Mouse (Mus musculus) limb, embryonic 12.5 days (tissue): Measurements from ENCODE around the gene Dnajc12. TPM values are rescaled to one million over a fixed set of nuclear protein-coding genes. Genes with fewer than 3 reads are reported as not detected.
A peak's percentile ranks its signal among the peaks of the same experiment; 100 is the strongest.
"Not testable (repeated sequence)": the region's sequence is repeated elsewhere in the genome, so short reads cannot be mapped to it uniquely, and the experiment has no call there.

Experiments used
- ATAC-seq: fragments of 200-750 bp; cut with Nextera tagmentation; 2 replicates; pipeline ENCODE4 v1.8.0; 2017; ENCODE audit warnings: low read depth, moderate TSS enrichment; ENCODE audit not compliant: insufficient number of reproducible peaks, insufficient read depth, low FRiP score, low TSS enrichment
- H3K27ac ChIP-seq: fragments of 300-500 bp; sonication (generic); 2 replicates; pipeline ENCODE4 v1.5.1; 2016; ENCODE audit warnings: mild to moderate bottlenecking, moderate library complexity
- H3K27me3 ChIP-seq: fragments of 300-500 bp; sonication (generic); 2 replicates; pipeline ENCODE4 v1.6.1; 2016; ENCODE audit warnings: mild to moderate bottlenecking, moderate library complexity
- H3K36me3 ChIP-seq: fragments of 300-500 bp; sonication (generic); 2 replicates; pipeline ENCODE4 v1.6.1; 2016; ENCODE audit warnings: mild to moderate bottlenecking, moderate library complexity
- H3K4me1 ChIP-seq: fragments of 300-500 bp; sonication (generic); replicated peaks from 2 replicates; pipeline ENCODE4 v1.6.1; 2016
- H3K4me2 ChIP-seq: fragments of 300-500 bp; sonication (generic); 2 replicates; pipeline ENCODE4 v1.6.1; 2016; ENCODE audit warnings: mild to moderate bottlenecking, moderate library complexity
- H3K4me3 ChIP-seq: fragments of 300-500 bp; sonication (generic); replicated peaks from 2 replicates; pipeline ENCODE4 v1.5.1; 2016; ENCODE audit warnings: mild to moderate bottlenecking
- H3K9ac ChIP-seq: fragments of 300-500 bp; sonication (generic); replicated peaks from 2 replicates; pipeline ENCODE4 v1.6.1; 2016; ENCODE audit warnings: mild to moderate bottlenecking, moderate library complexity
- H3K9me3 ChIP-seq: fragments of 300-500 bp; sonication (generic); 2 replicates; pipeline ENCODE4 v1.6.1; 2016; ENCODE audit warnings: mild to moderate bottlenecking, moderate library complexity
- whole genome bisulfite sequencing: fragments of 180-500 bp; shearing (Covaris S2); methylation state at CpG from one replicate; pipeline ENCODE4 v1.1.7; 2016; 5-methylcytosine and 5-hydroxymethylcytosine counted together
- polyA plus RNA-seq: library from polyadenylated mRNA; unstranded; fragments of >200 nt; fragmentation: Nextera tagmentation; extraction: Ambion mirVana; gene quantifications from 2 replicates; pipeline ENCODE4 v1.2.1, GENCODE M21; 2016

Dnajc12 gene
- polyA plus RNA-seq, 1 experiment from 2014 or later = 16.1 TPM

DNA sequence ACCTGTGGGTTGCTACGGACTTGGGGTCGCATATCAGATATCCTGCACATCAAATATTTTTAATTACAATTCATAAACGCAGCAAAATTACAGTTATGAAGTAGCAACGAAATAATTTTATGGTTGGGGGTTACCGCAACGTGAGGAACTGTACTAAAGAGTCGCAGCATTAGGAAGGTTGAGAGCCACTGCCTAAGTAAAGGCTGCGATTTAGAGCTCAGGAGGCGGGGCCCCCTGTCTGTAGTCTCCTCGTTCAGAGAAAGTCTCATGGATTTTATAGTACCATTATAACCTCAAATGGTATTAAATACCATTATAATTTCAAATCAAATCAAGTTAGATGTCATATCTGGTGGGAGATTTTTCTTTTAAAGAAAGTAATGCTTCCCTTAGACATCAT lies 4.7 kb downstream of the Dnajc12 start:
- no peak for ATAC-seq
- Histone ChIP-seq H3K4me2 (peak overlapping the region; percentile 65), H3K9ac (peak overlapping the region; percentile 54), H3K27me3 (no peaks in the 10 kb centered on the region), H3K36me3 (no peaks in the 10 kb centered on the region), H3K4me3 (peak overlapping the region; percentile 53), H3K27ac (no peak overlapping the region), H3K4me1 (no peaks in the 10 kb centered on the region), H3K9me3 (no peaks in the 10 kb centered on the region)
- WGBS = 4% methylated on average over 10 of the region's 10 CpGs

DNA sequence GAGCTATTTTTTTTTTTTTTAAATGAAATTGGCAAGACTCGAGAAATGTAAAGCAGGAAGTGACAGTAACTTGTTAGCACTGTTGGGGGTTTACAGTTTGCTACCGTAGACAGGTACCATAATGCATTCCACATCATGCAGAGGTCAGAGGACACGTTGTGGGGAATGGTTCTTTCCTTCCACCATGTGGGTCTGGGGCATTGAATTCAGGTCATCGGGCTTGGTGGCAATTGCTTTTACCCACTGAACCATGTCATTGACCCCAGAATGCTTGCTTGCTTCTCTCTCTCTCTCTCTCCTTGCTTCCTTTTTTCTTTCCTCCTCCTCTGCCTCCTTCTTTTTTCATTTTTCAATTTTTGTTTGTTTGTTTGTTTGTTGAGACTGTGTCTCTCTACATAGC lies 6.7 kb downstream of the Dnajc12 start:
- Histone ChIP-seq H3K9me3 (no peaks in the 10 kb centered on the region), H3K4me1 (no peaks in the 10 kb centered on the region), H3K9ac (no peak overlapping the region), H3K36me3 (no peaks in the 10 kb centered on the region), H3K4me3 (no peak overlapping the region), H3K27me3 (no peaks in the 10 kb centered on the region), H3K27ac (no peak overlapping the region), H3K4me2 (no peak overlapping the region)
- ATAC-seq = no peak
- WGBS = 73% methylated on average over 4 of the region's 4 CpGs

DNA sequence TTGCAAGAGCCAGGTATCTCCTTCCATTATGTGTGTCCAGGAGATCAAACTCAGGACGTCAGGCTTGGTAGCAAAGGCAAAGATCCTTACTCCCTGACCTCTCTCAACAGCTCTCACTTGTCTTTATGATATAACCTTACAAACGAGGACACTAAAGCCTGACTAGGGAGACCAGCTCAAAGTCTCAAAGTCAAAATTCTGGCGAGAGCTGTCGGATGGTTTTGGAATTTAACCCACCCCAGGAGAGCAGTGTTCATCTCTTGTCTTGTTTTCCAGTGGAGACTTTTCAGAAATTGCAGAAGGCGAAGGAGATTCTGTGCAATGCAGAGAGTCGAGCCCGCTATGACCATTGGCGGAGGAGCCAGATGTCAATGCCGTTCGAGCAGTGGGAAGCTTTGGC lies 14.7 kb downstream of the Dnajc12 start:
- ATAC-seq = no peak
- Histone ChIP-seq H3K9ac (no peak overlapping the region), H3K9me3 (no peaks in the 10 kb centered on the region), H3K36me3 (no peaks in the 10 kb centered on the region), H3K4me3 (no peak overlapping the region), H3K4me1 (no peaks in the 10 kb centered on the region), H3K4me2 (no peak overlapping the region), H3K27ac (no peak overlapping the region), H3K27me3 (no peaks in the 10 kb centered on the region)
- WGBS = 91% methylated on average over 10 of the region's 10 CpGs

DNA sequence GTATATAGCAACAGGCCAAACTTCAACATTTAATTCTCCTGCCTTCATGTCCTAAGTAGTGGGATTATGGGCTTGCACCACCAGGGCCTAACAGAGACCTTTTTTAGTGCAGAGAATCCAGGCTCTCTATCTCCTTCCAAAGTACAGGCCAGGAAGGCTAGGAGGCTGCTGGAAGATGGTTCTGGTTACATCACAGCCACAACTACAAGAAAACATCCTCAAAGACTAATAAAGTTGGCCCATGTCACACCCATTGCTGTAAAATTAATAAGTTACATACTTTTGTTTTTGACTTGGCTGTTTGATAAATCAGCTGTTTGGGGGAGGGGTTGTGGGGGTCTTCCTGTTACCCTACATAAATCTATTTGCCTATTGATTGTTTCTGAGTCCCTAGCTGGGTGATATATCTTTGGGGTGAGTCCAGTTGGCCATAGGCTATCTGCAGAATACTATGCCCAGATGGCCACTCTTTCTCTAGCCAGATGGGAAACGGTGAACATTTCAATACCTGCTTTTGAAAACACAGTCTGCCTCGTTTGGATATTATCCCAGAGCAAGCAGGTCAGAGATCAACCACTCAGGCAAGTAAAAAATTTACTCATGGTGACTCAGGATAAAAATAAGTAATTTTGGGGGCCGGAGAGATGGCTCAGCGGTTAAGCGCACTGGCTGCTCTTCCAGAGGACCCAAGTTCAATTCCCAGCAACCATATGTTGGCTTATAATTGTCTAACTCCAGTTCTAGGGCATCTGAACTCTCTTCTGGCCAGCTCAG lies 20.7 kb downstream of the Dnajc12 start:
- 88% methylated on average over 5 of the region's 5 CpGs for WGBS
- Histone ChIP-seq H3K4me2 (no peak overlapping the region), H3K9ac (no peak overlapping the region), H3K4me1 (no peaks in the 10 kb centered on the region), H3K27me3 (no peaks in the 10 kb centered on the region), H3K27ac (no peak overlapping the region), H3K9me3 (no peaks in the 10 kb centered on the region), H3K4me3 (no peak overlapping the region), H3K36me3 (no peaks in the 10 kb centered on the region)
- no peak for ATAC-seq

DNA sequence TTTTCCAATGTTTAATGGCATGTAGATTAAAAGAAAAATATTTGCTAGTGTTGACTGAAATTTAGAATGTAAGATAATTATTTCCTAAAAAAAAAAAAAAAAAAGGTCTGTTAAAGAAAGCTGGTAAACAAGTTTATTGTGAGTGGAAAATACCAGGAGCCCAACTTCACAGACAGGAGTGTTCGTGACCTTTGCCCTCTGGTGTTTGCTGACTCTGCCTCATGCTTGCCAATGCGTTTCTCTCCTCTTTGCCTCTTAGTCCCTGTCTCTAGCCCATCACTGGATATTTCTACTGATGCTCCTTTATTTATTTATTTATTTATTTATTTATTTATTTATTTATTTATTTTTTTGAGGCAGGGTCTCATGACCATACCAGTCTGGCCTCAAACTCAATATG lies 21.4 kb downstream of the Dnajc12 start:
- Histone ChIP-seq H3K4me2 (no peak overlapping the region), H3K36me3 (no peaks in the 10 kb centered on the region), H3K27ac (no peak overlapping the region), H3K4me1 (no peaks in the 10 kb centered on the region), H3K4me3 (no peak overlapping the region), H3K9ac (no peak overlapping the region), H3K27me3 (no peaks in the 10 kb centered on the region), H3K9me3 (no peaks in the 10 kb centered on the region)
- no peak for ATAC-seq
- 78% methylated on average over 2 of the region's 2 CpGs for WGBS

DNA sequence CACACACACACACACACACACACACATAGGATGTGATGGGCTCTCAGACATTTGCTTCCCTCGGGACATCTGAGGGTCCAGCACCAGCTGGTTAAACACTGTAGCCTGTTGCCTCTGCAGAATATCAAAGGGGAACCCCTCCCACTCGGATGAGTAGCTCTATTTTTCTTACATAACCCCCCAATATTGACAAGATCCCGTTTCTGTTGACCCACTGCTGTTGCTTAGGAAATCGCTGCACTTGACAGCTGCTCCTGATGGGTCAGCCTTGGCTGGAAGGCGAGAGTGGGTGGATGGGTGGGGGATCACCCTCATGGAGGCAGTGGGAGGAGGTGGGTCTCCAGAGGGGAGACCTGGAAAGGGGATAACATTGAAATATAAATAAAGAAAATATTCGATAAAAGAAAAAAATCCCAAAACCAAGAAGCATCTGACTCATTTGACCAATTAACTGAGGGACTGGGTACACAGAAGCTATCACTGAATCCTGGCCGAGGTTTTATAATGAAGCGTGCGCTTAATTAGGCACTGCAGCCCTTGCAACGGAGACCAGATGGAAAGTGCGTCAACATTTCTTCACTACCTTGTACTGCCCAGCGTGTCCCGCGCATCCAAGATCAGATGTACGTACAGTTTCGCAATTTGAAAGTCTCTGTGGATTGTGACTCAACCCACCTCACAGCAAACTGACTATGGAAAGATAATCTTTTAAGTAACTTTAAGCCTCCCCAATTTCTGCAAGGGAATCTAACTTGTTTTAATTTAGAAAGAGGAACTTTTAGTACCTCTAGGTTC lies 28.1 kb downstream of the Dnajc12 start:
- WGBS = 64% methylated on average over 16 of the region's 16 CpGs
- Histone ChIP-seq H3K36me3 (no peaks in the 10 kb centered on the region), H3K27me3 (no peaks in the 10 kb centered on the region), H3K4me3 (no peak overlapping the region), H3K9me3 (no peaks in the 10 kb centered on the region), H3K4me2 (no peak overlapping the region), H3K9ac (no peak overlapping the region), H3K27ac (no peak overlapping the region), H3K4me1 (no peaks in the 10 kb centered on the region)
- ATAC-seq = no peak

DNA sequence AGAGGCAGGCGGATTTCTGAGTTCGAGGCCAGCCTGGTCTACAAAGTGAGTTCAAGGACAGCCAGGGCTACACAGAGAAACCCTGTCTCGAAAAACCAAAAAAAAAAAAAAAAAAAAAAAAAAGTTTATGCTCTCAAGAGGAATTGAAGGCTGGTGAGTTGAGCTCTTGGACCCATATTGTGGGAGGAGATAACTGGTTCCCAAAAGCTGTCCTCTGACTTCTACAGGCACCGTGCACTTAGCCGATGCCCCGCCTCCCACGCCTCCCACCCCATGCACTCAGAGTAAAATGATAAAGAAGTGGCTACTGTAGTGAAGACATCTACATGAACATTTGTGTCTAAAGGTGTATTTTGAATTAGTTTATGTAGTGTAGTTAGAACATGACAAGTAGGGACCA lies 29.4 kb downstream of the Dnajc12 start:
- not testable (repeated sequence) for H3K4me1 ChIP-seq, H3K4me3 ChIP-seq, H3K4me2 ChIP-seq, H3K36me3 ChIP-seq, H3K9ac ChIP-seq, H3K9me3 ChIP-seq, H3K27me3 ChIP-seq, H3K27ac ChIP-seq, ATAC-seq
- WGBS = 86% methylated on average over 6 of the region's 7 CpGs

DNA sequence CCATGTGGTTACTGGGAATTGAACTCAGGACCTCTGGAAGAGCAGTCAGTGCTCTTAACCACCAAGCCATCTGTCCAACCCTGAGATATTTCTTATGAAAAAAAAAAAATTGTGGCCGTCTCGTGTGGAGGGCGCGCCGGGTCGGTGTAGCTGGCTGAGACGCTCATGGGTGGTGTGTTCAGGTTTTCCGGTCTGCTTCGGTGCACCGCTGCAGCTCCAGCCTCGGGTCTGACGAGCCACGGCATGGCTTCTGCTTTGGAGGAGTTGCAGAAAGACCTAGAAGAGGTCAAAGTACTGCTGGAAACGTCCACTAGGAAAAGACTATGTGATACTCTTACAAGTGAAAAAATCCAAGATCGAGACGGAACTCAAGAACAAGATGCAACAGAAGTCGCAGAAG lies 30.5 kb downstream of the Dnajc12 start:
- WGBS = 89% methylated on average over 17 of the region's 17 CpGs

DNA sequence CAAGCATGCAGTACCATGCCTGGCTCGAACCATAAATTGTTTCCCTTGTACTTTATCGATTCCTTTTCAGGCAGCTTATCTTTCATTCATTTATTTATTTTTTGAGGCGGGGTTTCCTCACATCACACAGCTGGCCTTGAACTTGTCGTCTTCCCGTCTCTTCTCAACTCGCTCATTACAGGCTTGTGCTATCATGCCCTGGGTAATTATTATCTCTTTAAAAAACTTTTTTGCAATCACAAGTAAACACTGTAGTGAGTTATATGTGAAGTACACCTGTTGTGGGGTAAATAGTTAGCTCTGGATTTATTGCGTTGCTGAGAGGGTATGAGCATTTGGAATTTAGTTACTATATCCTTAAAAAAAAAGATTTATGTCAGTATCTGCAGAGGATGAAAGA lies 33.0 kb downstream of the Dnajc12 start:
- Histone ChIP-seq H3K36me3 (no peaks in the 10 kb centered on the region), H3K4me1 (no peaks in the 10 kb centered on the region), H3K27me3 (no peaks in the 10 kb centered on the region), H3K27ac (no peak overlapping the region), H3K4me3 (no peak overlapping the region), H3K9ac (no peak overlapping the region), H3K4me2 (no peak overlapping the region), H3K9me3 (no peaks in the 10 kb centered on the region)
- ATAC-seq = no peak
- 82% methylated on average over 7 of the region's 7 CpGs for WGBS

More for the DNA sequence above, 30.5 kb downstream of the Dnajc12 start:
- Histone ChIP-seq H3K9ac (no peak overlapping the region), H3K27me3 (no peaks in the 10 kb centered on the region), H3K9me3 (no peaks in the 10 kb centered on the region), H3K4me1 (no peaks in the 10 kb centered on the region), H3K4me3 (no peak overlapping the region), H3K27ac (no peak overlapping the region), H3K4me2 (no peak overlapping the region), H3K36me3 (no peaks in the 10 kb centered on the region)
- ATAC-seq = no peak

DNA sequence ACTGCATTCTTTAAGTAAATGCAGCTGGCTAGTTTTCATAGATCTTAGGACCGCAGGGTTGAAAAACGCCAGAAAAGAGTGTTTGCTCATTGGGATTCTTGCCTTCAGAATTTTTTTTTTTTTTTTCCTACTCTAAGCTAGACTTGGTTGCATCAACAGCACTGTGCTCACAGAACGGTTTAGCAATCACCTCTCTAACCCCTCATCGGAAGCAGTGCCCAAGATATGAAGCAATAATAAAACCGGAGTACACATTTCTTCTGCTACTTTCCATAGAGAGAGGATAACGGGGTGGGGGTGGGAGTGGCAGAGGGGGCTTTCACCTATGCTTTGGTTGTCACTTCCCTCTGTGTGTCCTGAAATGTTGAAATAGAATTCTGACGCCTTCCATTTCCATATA lies 33.6 kb downstream of the Dnajc12 start:
- Histone ChIP-seq H3K36me3 (no peaks in the 10 kb centered on the region), H3K27me3 (no peaks in the 10 kb centered on the region), H3K27ac (no peak overlapping the region), H3K9ac (no peak overlapping the region), H3K4me3 (no peak overlapping the region), H3K4me2 (no peak overlapping the region), H3K4me1 (no peaks in the 10 kb centered on the region), H3K9me3 (no peaks in the 10 kb centered on the region)
- 57% methylated on average over 7 of the region's 7 CpGs for WGBS
- ATAC-seq = no peak

DNA sequence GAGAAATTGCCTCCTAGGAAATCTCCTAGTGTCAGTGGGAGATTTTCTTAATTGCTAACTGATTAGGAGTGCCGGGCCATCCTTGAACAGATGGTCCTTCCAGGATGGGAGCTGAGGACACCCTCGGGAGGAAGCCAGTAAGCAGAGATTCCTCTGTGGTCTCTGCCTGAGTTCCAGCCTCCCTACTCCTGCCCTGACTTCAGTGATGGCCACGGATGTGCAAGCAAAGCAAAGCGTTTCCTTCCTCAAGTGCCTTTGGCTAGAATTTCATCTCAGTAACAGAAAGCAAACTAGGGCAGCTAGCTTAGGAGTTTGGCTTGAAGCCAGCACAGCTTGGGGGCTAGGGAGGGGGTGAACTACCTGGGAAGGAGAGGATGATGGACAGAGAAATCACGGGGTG lies 34.8 kb downstream of the Dnajc12 start:
- no peaks in the 10 kb centered on the region for H3K9me3 ChIP-seq
- no peak overlapping the region for H3K27ac ChIP-seq
- H3K4me3 ChIP-seq = no peak overlapping the region
- no peak overlapping the region for H3K9ac ChIP-seq
- H3K36me3 ChIP-seq = no peaks in the 10 kb centered on the region
- H3K4me1 ChIP-seq = no peaks in the 10 kb centered on the region
- no peak for ATAC-seq
- WGBS = 45% methylated on average over 5 of the region's 5 CpGs
- H3K27me3 ChIP-seq = no peaks in the 10 kb centered on the region
- H3K4me2 ChIP-seq = no peak overlapping the region
